Mouse (Mus musculus): ENCODE data around the gene Gm9745. TPM values are rescaled to one million over a fixed set of nuclear protein-coding genes. Genes with fewer than 3 reads are reported as not detected.
"Not testable (repeated sequence)": the region's sequence is repeated elsewhere in the genome, so short reads cannot be mapped to it uniquely, and the experiment has no call there.

The Gm9745 gene
- polyA plus RNA-seq, 1 experiment, result not detected

GRCm38 (mm10) chr13:8955127-8955526 is 7.1 kb upstream of the Gm9745 start:
- H3K27ac ChIP-seq (ENCODE audit: insufficient read depth, low read depth, low read length); H3K4me1 ChIP-seq (ENCODE audit: control insufficient read depth, insufficient read depth, low read length); H3K4me3 ChIP-seq (ENCODE audit: insufficient read depth, low read length): not testable (repeated sequence)

- H3K27ac ChIP-seq (ENCODE audit: insufficient read depth, low read depth, low read length); H3K4me3 ChIP-seq (ENCODE audit: insufficient read depth, low read length); H3K4me1 ChIP-seq (ENCODE audit: control insufficient read depth, insufficient read depth, low read length): not testable (repeated sequence)
Measured at GRCm38 (mm10) chr13:8952563-8952962, 4.5 kb upstream of the Gm9745 start, which contains the start of gene Idi2. TSS of gene Idi2 (plus strand) at chr13:8952863.

- not testable (repeated sequence) for H3K27ac ChIP-seq (ENCODE audit: insufficient read depth, low read depth, low read length); H3K4me3 ChIP-seq (ENCODE audit: insufficient read depth, low read length); H3K4me1 ChIP-seq (ENCODE audit: control insufficient read depth, insufficient read depth, low read length)
Measured at GRCm38 (mm10) chr13:8943828-8944227, 4.2 kb downstream of the Gm9745 start.

- not testable (repeated sequence) for H3K4me1 ChIP-seq (ENCODE audit: control insufficient read depth, insufficient read depth, low read length); H3K4me3 ChIP-seq (ENCODE audit: insufficient read depth, low read length); H3K27ac ChIP-seq (ENCODE audit: insufficient read depth, low read depth, low read length)
Measured at GRCm38 (mm10) chr13:8941701-8942100, 6.3 kb downstream of the Gm9745 start.

- not testable (repeated sequence) for H3K4me3 ChIP-seq (ENCODE audit: insufficient read depth, low read length); H3K27ac ChIP-seq (ENCODE audit: insufficient read depth, low read depth, low read length); H3K4me1 ChIP-seq (ENCODE audit: control insufficient read depth, insufficient read depth, low read length)
Measured at GRCm38 (mm10) chr13:8941110-8941509, 6.9 kb downstream of the Gm9745 start.

- not testable (repeated sequence) for H3K27ac ChIP-seq (ENCODE audit: insufficient read depth, low read depth, low read length); H3K4me1 ChIP-seq (ENCODE audit: control insufficient read depth, insufficient read depth, low read length); H3K4me3 ChIP-seq (ENCODE audit: insufficient read depth, low read length)
Measured at GRCm38 (mm10) chr13:8937611-8938140, 10.4 kb downstream of the Gm9745 start.

GRCm38 (mm10) chr13:8933499-8933898 is 14.5 kb downstream of the Gm9745 start:
- TF ChIP-seq POLR2A (IDR thresholded peaks at IDR 0.05; ENCODE audit: borderline replicate concordance, low read depth, low read length), result no peak

GRCm38 (mm10) chr13:8913890-8914289 is 34.1 kb downstream of the Gm9745 start:
- H3K4me3 ChIP-seq (ENCODE audit: insufficient read depth, low read length); H3K4me1 ChIP-seq (ENCODE audit: control insufficient read depth, insufficient read depth, low read length); H3K27ac ChIP-seq (ENCODE audit: insufficient read depth, low read depth, low read length): not testable (repeated sequence)

More at GRCm38 (mm10) chr13:8933499-8933898, 14.5 kb downstream of the Gm9745 start:
- H3K4me3 ChIP-seq (ENCODE audit: insufficient read depth, low read length), result no peak overlapping the region
- no peaks in the 10 kb centered on the region for H3K4me1 ChIP-seq (ENCODE audit: control insufficient read depth, insufficient read depth, low read length)
- H3K27ac ChIP-seq (ENCODE audit: insufficient read depth, low read depth, low read length), result no peak overlapping the region

GRCm38 (mm10) chr13:8905986-8906385 is 42.0 kb downstream of the Gm9745 start:
- H3K27ac ChIP-seq (ENCODE audit: insufficient read depth, low read depth, low read length); H3K4me1 ChIP-seq (ENCODE audit: control insufficient read depth, insufficient read depth, low read length); H3K4me3 ChIP-seq (ENCODE audit: insufficient read depth, low read length): not testable (repeated sequence)

Other genes with a start within 250 kb of the Gm9745 start
- gene Wdr37, start 76.3 kb downstream of the Gm9745 start, polyA plus RNA-seq (2012; ENCODE audit: insufficient read depth, insufficient read length, missing spikeins), result 25.2 and 34.5 TPM in 2 replicates
- 23.0 and 28.4 TPM in 2 replicates for gene Idi1, start 62.7 kb downstream of the Gm9745 start, polyA plus RNA-seq (2012; ENCODE audit: insufficient read depth, insufficient read length, missing spikeins)
- not detected in 2 replicates for gene Idi2, start 4.6 kb upstream of the Gm9745 start, polyA plus RNA-seq (2012; ENCODE audit: insufficient read depth, insufficient read length, missing spikeins)
- gene Gtpbp4, start 47.9 kb upstream of the Gm9745 start, polyA plus RNA-seq (2012; ENCODE audit: insufficient read depth, insufficient read length, missing spikeins), result 26.6 and 26.7 TPM in 2 replicates
- 51.6 and 54.1 TPM in 2 replicates for gene Larp4b, start 145.7 kb upstream of the Gm9745 start, polyA plus RNA-seq (2012; ENCODE audit: insufficient read depth, insufficient read length, missing spikeins)